Mouse (Mus musculus) liver, adult (tissue): ENCODE measurements around the gene Sumo2.

ENCODE experiments used
- GATA4 ChIP-seq: IDR thresholded peaks from 2 replicates; pipeline ENCODE4 v1.6.1; 2014; ENCODE audit warnings: mild to moderate bottlenecking, low read length; ENCODE audit not compliant: insufficient replicate concordance

The Sumo2 gene

DNA sequence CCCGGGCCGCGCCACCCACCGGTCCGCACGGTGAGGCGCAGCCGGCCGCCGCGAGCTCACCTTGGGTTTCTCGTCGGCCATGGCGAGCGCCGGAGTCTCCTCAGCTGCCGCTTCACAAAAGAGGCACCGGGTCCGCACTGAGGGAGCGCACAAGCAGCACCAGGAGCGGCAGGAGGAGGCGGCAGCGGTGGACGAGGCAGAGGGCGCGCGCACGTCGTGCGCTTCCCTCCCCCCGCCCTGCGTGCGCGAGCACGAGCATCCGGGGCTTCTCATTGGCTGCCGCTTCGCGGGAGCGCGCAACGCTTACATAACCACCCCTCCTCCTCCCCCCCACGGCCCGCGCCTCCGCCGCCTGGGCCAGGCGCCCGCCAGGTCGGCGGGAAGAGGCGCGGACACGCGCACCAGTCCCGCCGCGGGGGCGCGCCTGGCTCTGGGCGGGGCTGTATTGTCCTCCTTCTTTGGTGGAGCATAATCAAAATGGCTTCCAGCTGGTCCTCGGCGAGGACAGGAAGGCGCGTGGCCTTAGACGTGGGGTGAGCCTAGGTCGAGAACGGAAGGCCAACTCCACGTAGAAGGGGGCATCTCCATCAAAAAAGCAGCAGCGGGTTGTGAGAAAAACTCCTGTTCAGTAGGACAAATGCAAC lies at the start of gene Sumo2:
Gene Sumo2, minus strand, starts transcription at position 239 of the 644 bp plus-strand sequence.
- TF ChIP-seq GATA4: no peak

DNA sequence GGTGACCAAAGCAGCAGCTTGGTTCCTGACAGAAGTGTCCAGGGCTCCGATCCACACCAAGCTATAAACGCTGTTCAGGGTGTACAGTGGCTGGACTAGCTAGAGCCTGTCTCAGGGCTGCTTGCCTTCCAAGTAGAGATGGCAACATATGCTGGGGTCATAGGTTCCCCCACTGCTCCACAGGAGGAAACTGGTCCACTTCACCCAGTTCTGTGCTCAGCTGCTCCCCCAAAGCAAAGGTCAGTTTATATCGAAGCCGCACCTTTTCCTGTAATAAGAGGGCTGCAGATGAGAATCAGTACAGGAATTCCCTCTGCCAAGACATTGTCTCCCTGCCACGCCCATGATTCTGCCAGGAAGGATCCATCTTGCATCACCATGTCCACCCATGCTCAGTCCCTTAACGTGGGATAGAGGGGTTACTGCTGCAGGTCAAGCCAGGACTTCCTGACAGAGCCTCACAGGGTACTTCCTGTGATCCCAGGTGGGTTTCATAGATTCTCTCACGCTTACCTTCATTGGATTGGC lies 49.6 kb upstream of the Sumo2 start:
- no peak for TF ChIP-seq GATA4

DNA sequence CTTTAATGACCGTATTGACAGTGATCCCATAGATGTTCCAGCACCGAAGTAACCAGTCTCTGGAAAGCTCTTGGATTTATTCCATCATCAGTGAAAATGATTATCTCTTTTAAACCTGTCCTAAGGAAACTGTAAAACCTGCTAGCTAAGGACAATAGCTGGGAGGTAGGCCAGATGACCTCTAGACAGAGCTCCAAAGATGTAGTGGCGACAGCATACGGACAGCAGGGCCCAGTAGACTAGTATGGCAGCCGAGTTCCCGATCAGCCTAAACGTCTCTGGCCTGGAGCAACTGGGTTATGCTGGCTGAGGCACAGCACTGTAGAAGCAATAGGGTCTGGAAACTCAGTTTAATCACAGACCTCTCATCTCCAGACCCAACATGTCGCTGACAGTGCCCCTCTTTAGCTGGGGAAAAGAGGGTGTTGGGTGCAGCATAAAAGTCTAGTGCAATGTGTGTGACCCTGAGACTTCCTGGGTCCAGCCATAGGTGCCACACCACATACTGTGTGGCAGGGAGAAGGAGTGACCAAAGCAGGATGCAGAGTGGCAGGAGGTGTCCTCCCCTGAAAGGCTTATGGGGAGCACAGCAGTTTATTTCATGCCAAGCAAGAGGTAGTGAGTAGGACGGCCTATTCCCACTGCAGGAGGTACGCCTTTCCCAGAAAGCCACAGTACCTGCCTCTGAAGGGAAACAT lies 48.4 kb upstream of the Sumo2 start:
- no peak for TF ChIP-seq GATA4

DNA sequence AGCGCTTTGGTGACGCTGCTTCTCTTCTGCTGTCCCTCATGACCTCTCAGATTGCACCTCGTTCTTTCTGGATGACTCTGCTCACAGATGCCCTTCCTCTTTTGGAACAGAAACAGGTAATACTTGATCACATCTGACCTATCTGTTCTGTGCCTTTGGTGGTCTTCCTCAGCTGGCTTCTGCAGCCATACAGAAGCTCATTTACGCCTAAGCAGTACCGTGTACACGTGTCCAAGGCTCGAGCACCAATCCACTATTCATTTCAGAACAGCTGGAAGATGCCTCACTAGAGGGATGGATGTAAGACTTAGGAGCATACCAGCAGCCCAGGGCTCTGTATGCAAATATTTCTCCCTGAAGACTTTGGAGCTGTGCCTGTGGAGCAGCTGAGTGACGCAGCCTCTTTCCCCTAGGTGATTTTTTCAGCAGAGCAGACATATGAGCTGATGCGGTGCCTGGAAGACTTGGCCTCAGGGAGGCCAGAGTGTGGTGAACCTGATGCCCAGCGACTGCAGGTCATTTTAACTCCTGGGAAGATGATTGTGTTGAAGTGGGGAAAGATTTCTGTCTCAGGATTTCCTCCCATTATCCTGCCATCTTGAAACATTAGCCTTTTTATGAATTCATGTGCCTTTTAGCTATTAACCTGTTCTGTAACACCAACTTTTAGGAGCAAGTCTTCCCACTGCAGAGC lies 47.0 kb upstream of the Sumo2 start:
- no peak for TF ChIP-seq GATA4

DNA sequence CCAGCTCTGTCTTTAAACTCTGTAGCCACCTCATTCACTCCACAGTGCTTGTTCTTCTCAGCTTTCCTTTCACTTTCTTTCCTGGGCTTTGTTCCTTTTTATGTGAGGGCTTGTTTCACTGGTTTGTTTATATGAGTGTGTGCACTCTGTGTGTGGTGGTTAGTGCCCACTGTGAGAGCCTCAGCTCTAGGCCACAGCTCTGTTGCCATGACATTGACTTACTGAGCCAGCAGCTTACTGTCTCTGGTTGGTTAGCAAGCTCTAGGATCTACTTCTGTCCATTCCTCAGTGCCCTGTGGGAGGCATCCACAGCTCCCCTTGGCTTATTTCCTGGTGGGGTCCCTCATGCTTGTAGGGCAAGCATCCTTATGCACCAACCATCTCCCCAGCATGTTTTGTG lies 43.0 kb upstream of the Sumo2 start:
- TF ChIP-seq GATA4: no peak

DNA sequence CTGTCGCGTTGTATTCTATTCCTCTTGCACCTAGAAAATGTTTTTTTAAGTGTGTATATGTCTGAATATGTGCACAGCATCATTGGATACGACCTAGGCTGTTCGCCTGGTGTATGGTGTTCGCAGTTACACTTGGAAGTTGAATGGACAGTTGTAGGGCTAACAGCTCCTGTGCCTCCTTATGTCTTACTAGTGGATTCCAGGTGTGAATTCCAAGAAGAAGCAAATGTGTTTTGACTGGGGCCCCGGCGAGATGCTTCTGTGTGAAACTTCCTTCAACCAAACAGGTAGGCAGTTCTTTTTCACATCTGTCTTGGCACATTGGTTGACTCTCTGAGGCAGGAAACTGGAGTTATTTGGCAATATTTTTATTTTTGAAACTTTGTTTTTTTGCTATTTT lies 28.9 kb upstream of the Sumo2 start:
- no peak for TF ChIP-seq GATA4

DNA sequence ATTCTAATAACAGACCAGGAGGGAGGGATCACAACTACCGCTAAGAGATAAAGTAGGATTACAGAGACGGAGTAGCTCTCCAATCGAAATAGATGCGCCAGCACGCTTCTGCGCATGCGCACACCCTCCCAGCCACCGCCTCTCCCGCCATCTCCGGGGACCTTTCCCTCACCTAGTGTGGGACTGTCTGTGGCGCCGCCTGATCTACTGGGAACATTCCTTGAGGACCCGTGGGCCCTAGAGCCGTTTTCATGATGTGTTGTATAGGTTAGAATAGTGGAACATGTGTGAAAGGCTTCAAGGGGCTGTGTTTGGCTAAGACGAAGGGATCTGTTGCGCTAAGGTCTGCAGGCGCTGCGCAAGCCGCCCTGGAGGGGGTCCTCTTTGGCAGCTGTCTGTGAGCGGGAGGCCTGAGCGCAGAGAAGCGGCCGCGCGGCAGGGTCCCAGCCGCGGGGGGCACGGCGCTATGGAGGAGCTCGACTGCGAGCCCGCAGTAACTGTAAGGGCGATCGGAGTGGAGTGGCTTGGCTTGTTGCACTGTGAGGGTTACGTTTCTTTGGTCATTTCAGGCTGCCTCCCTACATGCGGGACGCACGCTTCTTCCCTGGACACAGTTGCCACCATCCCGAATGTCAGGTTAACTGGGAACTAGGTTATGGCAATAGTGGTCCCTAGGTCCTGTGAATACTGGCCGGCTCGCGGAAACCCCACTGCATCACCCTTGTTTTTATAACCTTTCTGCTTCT lies 28.2 kb upstream of the Sumo2 start, which contains the start of gene Nup85:
Gene Nup85, plus strand, starts transcription at position 371 of the 746 bp plus-strand sequence.
- TF ChIP-seq GATA4: peak; percentile 96; the same call in 1 of the 2 replicates

DNA sequence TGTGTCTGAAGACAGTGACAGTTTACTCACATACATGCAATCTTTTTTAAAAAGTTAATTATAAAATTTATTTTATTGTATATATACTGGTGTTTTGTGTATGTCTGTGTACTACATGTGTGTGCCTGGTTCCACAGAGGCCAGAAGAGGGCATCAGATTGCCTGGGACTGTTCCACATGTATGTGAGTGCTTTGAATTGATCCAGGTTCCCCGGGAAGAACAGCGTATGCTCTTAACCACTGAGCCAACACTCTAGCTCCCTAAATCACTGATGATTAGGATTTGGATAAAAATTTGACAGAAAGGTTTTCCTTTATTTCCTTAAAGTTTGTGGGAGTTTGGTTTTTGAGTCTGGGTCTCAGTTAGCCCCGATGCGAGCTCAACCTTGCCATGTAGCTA lies 27.3 kb upstream of the Sumo2 start:
- TF ChIP-seq GATA4: no peak

DNA sequence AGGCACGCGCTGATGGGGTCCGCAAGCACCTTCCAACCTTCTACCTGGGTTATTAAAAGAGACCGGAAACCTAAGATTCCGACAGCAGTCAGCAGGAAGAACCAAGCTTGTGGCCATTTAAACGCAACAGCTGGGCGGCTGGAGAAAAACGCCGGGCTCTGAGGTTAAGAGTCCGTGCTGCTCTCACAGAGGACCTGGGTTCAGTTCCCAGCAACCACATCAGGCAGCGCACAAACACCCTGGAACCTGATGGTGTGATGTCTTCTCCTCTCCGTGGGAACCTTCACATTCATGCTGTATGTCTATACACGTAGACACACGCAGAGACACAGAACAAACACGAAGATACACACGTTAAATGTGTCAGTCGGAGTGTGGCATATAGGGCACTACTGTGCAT lies 19.6 kb upstream of the Sumo2 start:
- no peak for TF ChIP-seq GATA4

DNA sequence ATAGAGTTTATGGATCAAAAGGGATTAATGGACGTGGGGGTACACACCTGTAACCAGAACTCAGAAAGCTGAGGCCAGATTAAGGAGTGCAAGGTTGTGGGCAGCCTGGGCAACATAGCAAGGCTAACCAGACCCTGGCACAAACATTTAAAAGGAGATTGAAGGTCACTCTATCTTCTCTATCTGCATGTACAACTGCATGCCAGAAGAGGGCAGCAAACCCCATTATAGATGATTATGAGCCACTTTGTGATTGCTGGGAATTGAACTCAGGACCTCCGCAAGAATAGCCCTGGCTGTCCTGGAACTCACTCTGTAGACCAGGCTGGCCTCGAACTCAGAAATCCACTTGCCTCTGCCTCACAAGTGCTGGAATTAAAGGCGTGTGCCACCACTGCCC lies 16.7 kb upstream of the Sumo2 start:
- no peak for TF ChIP-seq GATA4

DNA sequence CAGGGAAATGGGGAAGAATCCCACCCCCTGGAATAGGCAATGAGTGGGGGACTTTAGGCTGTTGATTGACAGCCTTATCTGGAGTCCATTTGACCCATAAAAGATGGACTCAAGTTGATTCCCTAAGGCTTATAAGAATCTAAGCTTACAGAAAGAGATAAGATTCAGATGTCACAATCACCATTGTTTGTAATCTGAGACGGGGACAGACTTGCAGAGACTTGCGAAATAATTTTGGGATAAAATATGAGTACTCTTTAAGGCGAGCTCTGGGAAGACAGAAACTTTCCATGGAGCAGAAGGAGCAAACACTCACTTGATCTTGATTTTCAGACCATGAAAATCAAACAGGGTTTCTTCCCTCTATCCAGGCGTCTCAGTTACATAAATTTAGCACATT lies 7.5 kb upstream of the Sumo2 start:
- TF ChIP-seq GATA4: no peak

DNA sequence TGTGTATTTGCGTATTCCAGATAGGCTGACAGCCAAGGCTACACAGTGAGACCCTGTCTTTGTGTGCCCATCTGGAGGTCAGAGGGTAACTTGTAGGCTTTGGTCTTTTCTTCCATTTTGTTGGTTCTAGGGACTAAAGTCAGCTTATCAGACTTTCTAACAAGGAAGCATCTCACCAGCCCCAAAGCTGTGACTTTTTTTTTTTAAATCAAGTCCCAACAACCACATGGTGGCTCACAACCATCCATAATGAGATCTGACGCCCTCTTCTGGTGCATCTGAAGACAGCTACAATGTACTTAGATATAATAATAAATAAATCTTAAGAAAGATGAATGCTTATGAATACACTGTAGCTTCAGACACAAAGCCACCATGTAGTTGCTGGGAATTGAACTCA lies 2.0 kb upstream of the Sumo2 start:
- no peak for TF ChIP-seq GATA4

DNA sequence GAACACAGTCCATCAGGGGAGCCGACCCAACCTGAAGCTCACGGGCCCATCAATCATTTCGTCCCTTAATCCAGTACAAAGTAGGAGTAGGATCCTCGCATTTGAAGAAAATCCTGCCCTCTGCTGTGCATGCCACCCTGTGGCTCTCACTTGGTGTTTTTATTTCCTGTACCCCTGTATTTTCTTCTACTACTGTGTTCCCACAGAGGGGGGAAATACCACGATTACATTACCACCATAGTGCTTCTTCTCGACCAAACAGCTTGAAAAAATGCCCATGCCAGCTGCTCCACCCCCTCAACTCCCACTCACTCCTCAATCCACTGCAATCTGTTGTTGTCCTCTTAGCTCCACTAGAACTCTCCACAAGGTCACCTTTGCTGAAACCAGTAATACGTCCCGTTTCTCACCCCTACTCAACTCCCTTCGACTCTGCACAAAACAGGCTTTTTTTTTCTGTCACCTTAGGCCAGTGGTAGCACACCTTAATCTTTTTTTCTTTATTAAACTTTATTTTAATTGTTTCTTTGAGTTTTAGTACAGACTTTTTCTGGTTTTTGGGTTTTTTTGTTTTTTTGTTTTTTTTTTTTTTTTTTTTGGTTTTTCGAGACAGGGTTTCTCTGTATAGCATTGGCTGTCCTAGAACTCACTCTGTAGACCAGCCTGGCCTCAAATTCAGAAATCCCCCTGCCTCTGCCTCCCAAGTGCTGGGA lies 936 bp upstream of the Sumo2 start:
- no peak for TF ChIP-seq GATA4

DNA sequence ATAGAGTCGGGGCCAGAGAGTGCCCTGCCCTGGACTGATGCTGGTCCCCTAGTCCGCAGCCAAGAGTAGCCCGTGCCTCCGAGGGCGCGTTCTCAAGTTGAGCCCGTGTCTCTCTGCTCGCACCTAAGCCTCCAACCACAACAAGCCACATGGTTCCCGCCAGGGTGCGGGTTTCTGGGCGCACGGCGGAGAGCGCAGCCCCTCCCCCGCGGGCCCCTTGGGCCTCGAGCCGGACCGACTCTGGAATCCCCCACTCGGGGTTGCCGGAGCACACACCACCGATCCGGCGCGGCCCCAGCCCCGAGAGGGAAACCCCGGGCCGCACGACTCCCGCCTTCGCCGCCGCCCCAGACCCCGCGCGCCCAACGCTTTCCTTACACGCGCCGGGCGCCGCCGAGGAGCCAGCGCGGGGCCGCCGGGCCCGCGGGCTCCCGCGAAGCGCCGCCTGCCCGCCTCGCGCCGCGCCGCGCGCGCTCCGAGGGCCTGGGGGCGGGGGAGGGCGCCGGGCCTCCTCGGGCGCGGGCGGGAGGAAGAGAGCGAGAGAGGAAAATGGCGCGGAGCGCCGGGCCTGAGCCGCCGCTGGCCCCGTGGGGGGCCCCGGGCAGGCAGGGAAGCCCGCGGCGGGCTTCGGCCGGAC lies 557 bp downstream of the Sumo2 start:
- no peak for TF ChIP-seq GATA4

DNA sequence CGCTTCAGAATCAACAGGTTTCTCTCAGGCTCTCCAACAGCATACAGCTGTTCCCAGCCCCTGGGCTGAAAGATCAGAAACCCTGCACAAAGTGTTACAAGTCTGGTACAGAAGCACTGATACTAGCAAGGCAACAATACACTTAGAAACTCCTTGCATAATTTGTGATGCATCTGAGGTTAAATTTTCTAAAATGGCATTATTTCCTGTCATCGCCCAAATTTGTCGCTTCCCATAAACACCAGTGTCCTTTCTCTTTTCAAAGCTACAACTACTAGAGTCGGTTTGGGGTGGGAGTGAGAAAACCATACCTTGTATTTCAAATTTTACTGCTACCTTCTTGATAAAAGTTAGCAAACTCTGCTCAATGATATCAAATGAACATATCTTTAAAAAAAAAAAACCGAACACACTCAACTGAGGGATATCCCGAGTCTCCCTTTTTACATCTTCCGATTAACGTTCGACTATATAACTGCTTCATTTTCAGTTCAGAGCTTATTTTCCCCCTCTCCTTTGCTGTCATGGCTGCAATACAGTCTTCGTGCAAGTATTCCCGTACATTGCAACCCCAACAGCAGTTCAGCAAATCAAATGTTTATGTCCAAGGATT lies 1.2 kb downstream of the Sumo2 start:
- TF ChIP-seq GATA4: no peak
